Mouse (Mus musculus) ES-E14 (cell line): ENCODE results near the gene Pak6. TPM values are rescaled to one million over a fixed set of nuclear protein-coding genes. Genes with fewer than 3 reads are reported as not detected.

Experiments used
- DNase-seq: peaks from one replicate; pipeline ENCODE4 v3.0.0-alpha.2; 2013; ENCODE audit warnings: low read depth, low spot score
- H3K27ac ChIP-seq: 2 replicates; pipeline ENCODE4 v1.5.1; 2012; ENCODE audit warnings: low read depth, mild to moderate bottlenecking, low read length, moderate library complexity, mixed read lengths; ENCODE audit not compliant: poor library complexity, insufficient read depth, severe bottlenecking
- H3K36me3 ChIP-seq: 2 replicates; pipeline ENCODE4 v1.6.1; 2012; ENCODE audit warnings: mild to moderate bottlenecking, low read length, moderate library complexity, mixed read lengths; ENCODE audit not compliant: control insufficient read depth, poor library complexity, insufficient read depth, severe bottlenecking
- H3K4me1 ChIP-seq, 2 experiments: fragments of 150-350 bp in 1 of 2; sonication (generic) in 1 of 2; 2 replicates each; pipeline ENCODE4 v1.6.1; 2012; ENCODE audit warnings: low read length in 2 of 2, mild to moderate bottlenecking in 1 of 2, mixed read lengths in 1 of 2; ENCODE audit not compliant: control insufficient read depth in 2 of 2, insufficient read depth in 2 of 2, poor library complexity in 1 of 2
- H3K4me3 ChIP-seq, 2 experiments: fragments of 150-350 bp in 1 of 2; sonication (generic) in 1 of 2; 2 replicates each; pipeline ENCODE4 v1.5.1; 2012; ENCODE audit warnings: low read length in 2 of 2, low read depth in 1 of 2, mild to moderate bottlenecking in 1 of 2, mixed read lengths in 1 of 2; ENCODE audit not compliant: insufficient read depth in 1 of 2, poor library complexity in 1 of 2, severe bottlenecking in 1 of 2
- H3K9ac ChIP-seq: 2 replicates; pipeline ENCODE4 v1.6.1; 2012; ENCODE audit warnings: low read depth, mild to moderate bottlenecking, low read length, mixed read lengths; ENCODE audit not compliant: poor library complexity, insufficient read depth, severe bottlenecking
- H3K9me3 ChIP-seq: fragments of 150-350 bp; sonication (generic); 2 replicates; pipeline ENCODE4 v1.6.1; 2012; ENCODE audit warnings: low read depth, mild to moderate bottlenecking, low read length; ENCODE audit not compliant: control insufficient read depth, insufficient read depth
- CHD2 ChIP-seq: IDR thresholded peaks from 2 replicates; pipeline ENCODE4 v1.6.1; 2014; ENCODE audit warnings: mild to moderate bottlenecking, low read depth, low read length, inconsistent platforms
- HCFC1 ChIP-seq: IDR thresholded peaks from 2 replicates; pipeline ENCODE4 v1.6.1; 2012; ENCODE audit warnings: low read length, inconsistent platforms, borderline replicate concordance; ENCODE audit not compliant: insufficient read depth
- MAFK ChIP-seq: IDR thresholded peaks from 2 replicates; pipeline ENCODE4 v1.6.1; 2014; ENCODE audit warnings: mild to moderate bottlenecking, low read depth, low read length, inconsistent platforms; ENCODE audit not compliant: insufficient read depth
- ZC3H11A ChIP-seq: IDR thresholded peaks from 2 replicates; pipeline ENCODE4 v1.6.1; 2012; ENCODE audit warnings: low read depth, mild to moderate bottlenecking, inconsistent platforms, low read length, borderline replicate concordance
- ZNF384 ChIP-seq: IDR thresholded peaks from 2 replicates; pipeline ENCODE4 v1.6.1; 2012; ENCODE audit warnings: low read depth, low read length, inconsistent platforms
- in situ Hi-C, 2 experiments: fragments of 600-800 bp; cut with MboI; formaldehyde crosslinking; loops; one replicate each; pipeline ENCODE4 v1.15.1; 2025; ENCODE audit warnings: low sequenced_read_pairs in 2 of 2, inconsistent platforms in 1 of 2; ENCODE audit not compliant: unreplicated experiment in 2 of 2
- total RNA-seq: library from RNA; depleted of rRNA; stranded (reverse); fragments of 300-350 nt; gene quantifications from 2 replicates; pipeline ENCODE4 v1.2.3, GENCODE M21; 2012

Pak6 gene
- total RNA-seq, 1 experiment: 0.85 TPM

GRCm38 (mm10) chr2:118725511-118725910 is 62.4 kb downstream of the Pak6 start:
- H3K9me3 ChIP-seq: no peaks in the 10 kb centered on the region
- no peak overlapping the region for H3K9ac ChIP-seq
- TF ChIP-seq HCFC1: no peak
- no peak for TF ChIP-seq ZC3H11A
- TF ChIP-seq CHD2: no peak
- TF ChIP-seq ZNF384: no peak
- no peak for TF ChIP-seq MAFK
- no peak overlapping the region for H3K4me3 ChIP-seq
- in situ Hi-C loops: no loop called here
- H3K36me3 ChIP-seq: no peaks in the 10 kb centered on the region
- DNase-seq: no peak
- H3K4me1 ChIP-seq: peaks cover 0 to 4% of the 10 kb centered on the region in 2 experiments; a peak in 1 of 4 replicates
- no peak overlapping the region for H3K27ac ChIP-seq

DNA sequence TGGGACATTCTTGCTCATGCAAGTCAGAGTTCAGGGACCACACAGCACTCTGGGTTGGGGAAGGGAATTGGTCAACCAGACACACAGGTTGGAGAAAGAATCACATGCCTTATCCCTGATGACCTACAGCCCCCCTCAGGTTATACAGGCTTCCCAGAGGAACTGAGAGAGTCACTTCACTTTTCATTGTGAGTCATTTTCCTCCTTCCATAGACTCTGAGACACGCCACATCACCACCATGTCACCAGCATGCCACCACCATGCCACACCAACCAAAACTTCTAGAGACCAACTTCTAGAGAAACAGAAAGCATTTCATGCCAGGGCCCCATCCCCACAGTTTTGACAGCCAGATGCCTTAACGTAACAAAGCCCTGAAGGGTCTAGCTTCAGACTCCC is 63.8 kb downstream of the Pak6 start:
- in situ Hi-C loops: no loop called here
- TF ChIP-seq ZNF384 (no peak), ZC3H11A (no peak), CHD2 (no peak), MAFK (no peak), HCFC1 (no peak)

GRCm38 (mm10) chr2:118727911-118728310 is 64.8 kb downstream of the Pak6 start:
- in situ Hi-C loops: no loop called here
- Histone ChIP-seq H3K9me3 (no peaks in the 10 kb centered on the region), H3K4me3 (no peak overlapping the region), H3K4me1 (peaks cover 0 to 4% of the 10 kb centered on the region in 2 experiments; a peak in 1 of 4 replicates), H3K27ac (no peak overlapping the region), H3K9ac (no peak overlapping the region), H3K36me3 (no peaks in the 10 kb centered on the region)
- TF ChIP-seq ZC3H11A (no peak), CHD2 (no peak), MAFK (no peak), ZNF384 (no peak), HCFC1 (no peak)
- DNase-seq: no peak

More for the DNA sequence above, 63.8 kb downstream of the Pak6 start:
- Histone ChIP-seq H3K4me3 (no peak overlapping the region), H3K36me3 (no peaks in the 10 kb centered on the region), H3K9ac (no peak overlapping the region), H3K4me1 (peaks cover 0 to 4% of the 10 kb centered on the region in 2 experiments; a peak in 1 of 4 replicates), H3K27ac (no peak overlapping the region), H3K9me3 (no peaks in the 10 kb centered on the region)
- DNase-seq: no peak

GRCm38 (mm10) chr2:118728337-118728736 is 65.2 kb downstream of the Pak6 start, which contains the start of gene Plcb2:
Gene Plcb2, minus strand, starts transcription at chr2:118728438.
- Histone ChIP-seq H3K27ac (no peak within 1 kb of the TSS), H3K9ac (no peak within 1 kb of the TSS)
- TF ChIP-seq ZNF384: no peak
- no peak for TF ChIP-seq HCFC1
- no peak for TF ChIP-seq CHD2
- no peak for TF ChIP-seq ZC3H11A
- no peak for TF ChIP-seq MAFK

GRCm38 (mm10) chr2:118729194-118729593 is 66.1 kb downstream of the Pak6 start:
- H3K36me3 ChIP-seq: no peaks in the 10 kb centered on the region
- H3K9ac ChIP-seq: no peak overlapping the region
- TF ChIP-seq ZC3H11A (no peak), ZNF384 (no peak), CHD2 (no peak), MAFK (no peak), HCFC1 (no peak)
- no peak for DNase-seq
- no peak overlapping the region for H3K27ac ChIP-seq
- H3K4me3 ChIP-seq: no peak overlapping the region
- in situ Hi-C loops: no loop called here
- no peaks in the 10 kb centered on the region for H3K9me3 ChIP-seq
- H3K4me1 ChIP-seq: peaks cover 0 to 4% of the 10 kb centered on the region in 2 experiments; a peak in 1 of 4 replicates

More at GRCm38 (mm10) chr2:118728337-118728736, 65.2 kb downstream of the Pak6 start, which contains the start of gene Plcb2:
- in situ Hi-C loops: no loop called here
- Histone ChIP-seq H3K9me3 (no peaks in the 10 kb centered on the region), H3K36me3 (no peaks in the 10 kb centered on the region), H3K4me1 (peaks cover 0 to 4% of the 10 kb centered on the region in 2 experiments; a peak in 1 of 4 replicates), H3K4me3 (no peak within 1 kb of the TSS)
- no peak for DNase-seq
